Mouse (Mus musculus) c-Kit-positive CD71-negative TER-119-negative erythroid progenitor cells, embryonic 14.5 days (primary cell): ENCODE measurements around the gene Zc3h6.
"Not testable (repeated sequence)": the region's sequence is repeated elsewhere in the genome, so short reads cannot be mapped to it uniquely, and the experiment has no call there.

Experiments
- DNase-seq: peaks from one replicate; pipeline ENCODE4 v3.0.0-alpha.2; 2013; ENCODE audit warnings: low read depth

The Zc3h6 gene

GRCm38 (mm10) chr2:128966641-128967580, at the start of gene Zc3h6:
Gene Zc3h6, plus strand, starts transcription at chr2:128967402.
- DNase-seq = peak; percentile 97

GRCm38 (mm10) chr2:128924799-128925198, 42.4 kb upstream of the Zc3h6 start:
- no peak for DNase-seq

GRCm38 (mm10) chr2:128928446-128928845, 38.8 kb upstream of the Zc3h6 start:
- DNase-seq = no peak

GRCm38 (mm10) chr2:128930704-128931103, 36.5 kb upstream of the Zc3h6 start:
- no peak for DNase-seq

- DNase-seq = no peak
These were observed 30.9 kb upstream of the Zc3h6 start for GRCm38 (mm10) chr2:128936256-128936655.

- peak; percentile 95 for DNase-seq
These were observed 23.4 kb upstream of the Zc3h6 start, which contains the start of gene Zc3h8 for GRCm38 (mm10) chr2:128943538-128944528. Gene Zc3h8, minus strand, starts transcription at chr2:128944077.

GRCm38 (mm10) chr2:128947962-128948588, 19.1 kb upstream of the Zc3h6 start:
- DNase-seq = peak; percentile 46

GRCm38 (mm10) chr2:128954186-128954585, 13.0 kb upstream of the Zc3h6 start:
- no peak for DNase-seq

- DNase-seq = no peak
These were observed 1.6 kb upstream of the Zc3h6 start for GRCm38 (mm10) chr2:128965505-128966105.

GRCm38 (mm10) chr2:128966236-128966635, 966 bp upstream of the Zc3h6 start:
- no peak for DNase-seq

- DNase-seq = no peak
These were observed 649 bp downstream of the Zc3h6 start, which contains the start of gene Gm10762 for GRCm38 (mm10) chr2:128967661-128968441. Gene Gm10762, minus strand, starts transcription at chr2:128967725.

- no peak for DNase-seq
These were observed 1.4 kb downstream of the Zc3h6 start for GRCm38 (mm10) chr2:128968475-128969083.

- no peak for DNase-seq
These were observed 5.1 kb downstream of the Zc3h6 start for GRCm38 (mm10) chr2:128972301-128972700.

- no peak for DNase-seq
These were observed 8.4 kb downstream of the Zc3h6 start for GRCm38 (mm10) chr2:128975572-128975971.

GRCm38 (mm10) chr2:128984746-128985145, 17.5 kb downstream of the Zc3h6 start:
- DNase-seq = no peak

- DNase-seq = no peak
These were observed 37.7 kb downstream of the Zc3h6 start for GRCm38 (mm10) chr2:129004872-129005271.

- DNase-seq = peak; percentile 8
These were observed 39.1 kb downstream of the Zc3h6 start for GRCm38 (mm10) chr2:129006194-129006749.

- DNase-seq = not testable (repeated sequence)
These were observed 41.7 kb downstream of the Zc3h6 start for GRCm38 (mm10) chr2:129008867-129009266.

GRCm38 (mm10) chr2:129020106-129020505, 52.9 kb downstream of the Zc3h6 start:
- DNase-seq = no peak

- no peak for DNase-seq
These were observed 57.6 kb downstream of the Zc3h6 start for GRCm38 (mm10) chr2:129024820-129025219.
